Mouse (Mus musculus) neural tube, embryonic 11.5 days (tissue): Measurements from ENCODE around the gene Vwa1. TPM values are rescaled to one million over a fixed set of nuclear protein-coding genes. Genes with fewer than 3 reads are reported as not detected.
A peak's percentile ranks its signal among the peaks of the same experiment; 100 is the strongest.

Experiments used
- ATAC-seq: fragments of 200-750 bp; cut with Nextera tagmentation; 2 replicates; pipeline ENCODE4 v1.8.0; 2017; ENCODE audit warnings: moderate number of reproducible peaks, mild to moderate bottlenecking, moderate TSS enrichment, moderate library complexity; ENCODE audit not compliant: insufficient read depth, low FRiP score, low TSS enrichment
- DNase-seq: peaks from one replicate; pipeline ENCODE4 v3.0.0-alpha.2; 2015; ENCODE audit warnings: low spot score
- H3K27ac ChIP-seq: fragments of 300-500 bp; sonication (generic); 2 replicates; pipeline ENCODE4 v1.5.1; 2014; ENCODE audit warnings: low read depth, mild to moderate bottlenecking, low read length
- H3K27me3 ChIP-seq: fragments of 300-500 bp; sonication (generic); 2 replicates; pipeline ENCODE4 v1.6.1; 2014; ENCODE audit warnings: mild to moderate bottlenecking, low read length, mixed read lengths; ENCODE audit not compliant: control insufficient read depth, insufficient read depth
- H3K36me3 ChIP-seq: fragments of 300-500 bp; sonication (generic); 2 replicates; pipeline ENCODE4 v1.6.1; 2014; ENCODE audit warnings: mild to moderate bottlenecking, low read length, moderate library complexity, mixed read lengths; ENCODE audit not compliant: control insufficient read depth, insufficient read depth
- H3K4me1 ChIP-seq: fragments of 300-500 bp; sonication (generic); 2 replicates; pipeline ENCODE4 v1.6.1; 2014; ENCODE audit warnings: low read length, mixed read lengths; ENCODE audit not compliant: control insufficient read depth, insufficient read depth
- H3K4me2 ChIP-seq: fragments of 300-500 bp; sonication (generic); 2 replicates; pipeline ENCODE4 v1.6.1; 2014; ENCODE audit warnings: low read depth, mild to moderate bottlenecking, moderate library complexity
- H3K4me3 ChIP-seq: fragments of 300-500 bp; sonication (generic); 2 replicates; pipeline ENCODE4 v1.5.1; 2014; ENCODE audit warnings: low read depth, low read length
- H3K9ac ChIP-seq: fragments of 300-500 bp; sonication (generic); 2 replicates; pipeline ENCODE4 v1.6.1; 2014; ENCODE audit warnings: mild to moderate bottlenecking, low read length
- H3K9me3 ChIP-seq: fragments of 300-500 bp; sonication (generic); 2 replicates; pipeline ENCODE4 v1.6.1; 2016; ENCODE audit warnings: low read length; ENCODE audit not compliant: control insufficient read depth
- WGBS: fragments of 180-500 bp; shearing (Covaris S2); extraction: QIAGEN DNeasy Blood & Tissue Kit; methylation state at CpG from one replicate; pipeline ENCODE4 v1.1.7; 2014; 5-methylcytosine and 5-hydroxymethylcytosine counted together
- polyA plus RNA-seq: library from polyadenylated mRNA; unstranded; fragments of >200 nt; fragmentation: Nextera tagmentation; extraction: Ambion mirVana; gene quantifications from 2 replicates; pipeline ENCODE4 v1.2.1, GENCODE M21; 2014

Vwa1 gene
- polyA plus RNA-seq, 1 experiment from 2014 or later: 13.1 TPM

DNA sequence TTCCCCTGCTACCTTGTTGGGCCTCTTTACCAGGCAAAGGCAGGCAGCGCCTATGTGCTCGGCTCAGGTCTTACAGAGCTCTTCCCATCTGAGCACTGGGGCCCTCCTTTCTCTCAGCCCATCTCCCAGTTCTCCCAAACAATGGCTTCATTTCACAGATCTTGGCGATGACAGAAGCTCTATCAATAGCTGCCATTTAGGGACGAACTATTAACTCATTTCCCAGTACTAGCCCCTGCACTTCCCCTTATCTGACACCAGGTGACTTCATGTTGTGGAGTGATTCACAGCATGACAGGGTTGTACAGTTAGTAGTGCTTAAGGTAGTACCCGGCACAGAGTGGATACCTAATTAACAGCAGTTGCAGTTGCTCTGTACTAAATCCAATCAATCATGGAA lies 11.3 kb upstream of the Vwa1 start, which contains the start of gene Tmem88b:
TSS of gene Tmem88b (minus strand) at position 56 of the 400 bp plus-strand sequence.
- H3K9me3 ChIP-seq: no peaks in the 10 kb centered on the region
- peak within 1 kb of the TSS; percentile 68 for H3K4me2 ChIP-seq
- H3K27me3 ChIP-seq: no peaks in the 10 kb centered on the region
- 0 out of 2 replicates have a peak, but pooled peaks cover 2% of the 10 kb centered on the region for H3K4me1 ChIP-seq
- H3K36me3 ChIP-seq: no peaks in the 10 kb centered on the region
- no peak for DNase-seq
- peak within 1 kb of the TSS; percentile 32; the same call in 1 of the 2 replicates for H3K9ac ChIP-seq
- H3K27ac ChIP-seq: no peak within 1 kb of the TSS
- no peak for ATAC-seq
- 73% methylated on average over 5 of the region's 5 CpGs for WGBS
- peak within 1 kb of the TSS; percentile 56 for H3K4me3 ChIP-seq

DNA sequence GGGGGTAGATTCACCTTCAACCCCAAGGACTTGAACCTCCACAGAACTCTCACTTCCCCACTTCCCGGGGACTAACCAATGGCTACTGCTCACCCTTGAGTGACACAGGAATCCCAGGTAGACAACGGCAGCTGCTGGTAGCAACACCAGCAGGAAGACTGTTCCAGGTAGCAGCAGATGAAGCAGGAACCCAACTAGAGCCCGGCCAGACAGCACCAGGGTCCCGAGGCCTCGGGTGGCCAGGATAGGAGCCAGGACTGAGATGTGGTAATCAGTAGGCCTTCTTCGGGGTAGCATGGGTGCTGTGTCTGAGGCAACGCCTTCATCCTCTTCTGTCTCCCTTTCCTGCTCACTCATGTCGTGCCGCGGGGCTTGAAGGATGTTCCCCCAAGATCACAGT lies 10.7 kb upstream of the Vwa1 start:
- Histone ChIP-seq H3K27ac (no peak overlapping the region), H3K9me3 (no peaks in the 10 kb centered on the region), H3K4me2 (no peak overlapping the region), H3K4me3 (no peak overlapping the region), H3K36me3 (no peaks in the 10 kb centered on the region), H3K27me3 (no peaks in the 10 kb centered on the region), H3K9ac (peak overlapping the region; percentile 32; the same call in 1 of the 2 replicates), H3K4me1 (0 out of 2 replicates have a peak, but pooled peaks cover 2% of the 10 kb centered on the region)
- 79% methylated on average over 10 of the region's 10 CpGs for WGBS
- DNase-seq: no peak
- no peak for ATAC-seq

DNA sequence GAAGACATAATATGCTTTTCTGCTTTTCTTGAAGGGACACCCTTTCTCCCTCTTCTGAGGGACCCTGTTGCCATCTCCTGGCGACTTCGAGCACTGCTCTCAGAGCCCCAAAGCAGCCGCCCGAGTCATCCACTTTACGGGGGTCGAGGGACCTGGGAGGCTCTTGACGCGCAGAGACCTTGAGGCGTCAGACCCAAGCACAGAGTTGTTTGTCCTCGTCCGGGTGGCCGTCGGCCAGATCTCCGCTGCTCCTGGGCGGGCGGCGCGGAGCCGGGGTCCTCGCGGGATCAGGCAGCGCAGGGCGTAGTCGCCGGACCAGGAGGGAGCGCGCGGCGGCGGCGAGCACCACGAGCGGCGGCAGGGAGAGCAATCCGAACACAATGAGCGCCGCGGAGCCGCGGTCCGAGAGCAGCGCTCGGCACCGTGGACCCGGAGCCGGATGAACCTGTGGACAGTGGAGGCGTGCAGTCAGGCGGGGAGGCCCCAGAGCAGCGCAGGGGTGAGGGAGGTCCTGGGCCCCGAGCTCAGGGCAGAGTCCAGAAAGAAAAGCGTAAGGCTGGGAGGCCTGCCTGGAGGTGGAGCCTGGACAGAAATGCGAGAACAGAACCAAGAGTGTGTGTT lies 9.7 kb upstream of the Vwa1 start:
- H3K4me3 ChIP-seq: peak overlapping the region; percentile 56
- no peaks in the 10 kb centered on the region for H3K36me3 ChIP-seq
- H3K4me2 ChIP-seq: peak overlapping the region; percentile 68
- DNase-seq (peak; percentile 83), ATAC-seq (peak; percentile 81)
- no peaks in the 10 kb centered on the region for H3K27me3 ChIP-seq
- peak overlapping the region; percentile 86 for H3K9ac ChIP-seq
- H3K9me3 ChIP-seq: no peaks in the 10 kb centered on the region
- 0 out of 2 replicates have a peak, but pooled peaks cover 2% of the 10 kb centered on the region for H3K4me1 ChIP-seq
- peak overlapping the region; percentile 76 for H3K27ac ChIP-seq
- WGBS: 1% methylated on average over 51 of the region's 52 CpGs

DNA sequence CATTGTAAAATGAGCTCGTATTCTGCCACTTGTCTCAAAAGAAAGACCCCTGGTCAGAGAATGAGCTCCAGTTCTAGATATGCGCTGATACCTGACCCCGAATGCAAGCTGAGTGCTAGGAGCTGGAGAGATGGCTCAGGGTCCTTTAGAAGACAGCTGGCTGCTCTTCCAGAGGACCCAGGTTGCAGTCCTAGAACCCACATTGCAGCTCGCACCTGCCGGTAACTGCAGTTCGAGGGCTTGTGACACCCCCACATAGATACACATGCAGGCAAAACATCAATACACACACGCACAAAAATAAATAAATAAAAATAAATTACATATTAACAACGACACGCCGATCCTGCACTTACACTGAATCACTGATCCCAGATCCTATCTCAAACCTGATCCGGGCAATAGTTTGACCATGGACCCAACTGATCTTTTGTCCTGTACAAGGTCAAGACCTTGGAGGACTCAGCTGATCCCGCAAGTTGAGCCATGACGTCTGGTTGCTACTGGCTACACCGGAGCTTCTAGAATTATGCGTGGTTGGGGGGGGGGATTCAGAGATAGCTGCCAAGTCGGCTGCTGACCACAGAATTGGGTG lies 9.1 kb upstream of the Vwa1 start:
- Histone ChIP-seq H3K36me3 (no peaks in the 10 kb centered on the region), H3K27ac (no peak overlapping the region), H3K4me1 (0 out of 2 replicates have a peak, but pooled peaks cover 2% of the 10 kb centered on the region), H3K4me2 (peak overlapping the region; percentile 68), H3K9me3 (no peaks in the 10 kb centered on the region), H3K4me3 (peak overlapping the region; percentile 56), H3K27me3 (no peaks in the 10 kb centered on the region), H3K9ac (no peak overlapping the region)
- WGBS: 45% methylated on average over 16 of the region's 16 CpGs
- ATAC-seq: no peak; the same call in 1 of the 2 replicates
- DNase-seq: no peak

DNA sequence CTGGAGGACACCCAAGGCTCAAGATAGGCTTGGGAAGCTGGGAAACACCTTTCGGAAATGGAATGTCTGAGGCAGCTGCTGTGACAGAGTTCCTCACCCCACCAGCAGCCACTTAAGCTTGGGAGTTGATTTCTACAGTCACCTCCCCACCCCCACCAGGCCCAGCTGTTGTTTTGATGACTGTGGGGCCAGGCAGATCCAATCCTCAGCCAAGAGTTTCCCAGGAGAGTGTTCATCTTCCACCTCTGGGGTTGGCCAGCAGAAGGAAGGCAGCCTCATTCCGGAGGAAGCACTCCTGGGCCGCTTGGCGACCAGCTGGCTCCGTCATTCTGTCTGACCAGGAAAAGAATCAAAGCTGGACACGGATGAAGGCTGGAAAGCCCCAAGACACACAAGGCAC lies 6.4 kb upstream of the Vwa1 start:
- Histone ChIP-seq H3K4me1 (0 out of 2 replicates have a peak, but pooled peaks cover 2% of the 10 kb centered on the region), H3K36me3 (no peaks in the 10 kb centered on the region), H3K27ac (no peak overlapping the region), H3K9me3 (no peaks in the 10 kb centered on the region), H3K4me2 (no peak overlapping the region), H3K9ac (no peak overlapping the region), H3K27me3 (no peaks in the 10 kb centered on the region), H3K4me3 (no peak overlapping the region)
- DNase-seq (no peak), ATAC-seq (no peak)
- 38% methylated on average over 6 of the region's 6 CpGs for WGBS

DNA sequence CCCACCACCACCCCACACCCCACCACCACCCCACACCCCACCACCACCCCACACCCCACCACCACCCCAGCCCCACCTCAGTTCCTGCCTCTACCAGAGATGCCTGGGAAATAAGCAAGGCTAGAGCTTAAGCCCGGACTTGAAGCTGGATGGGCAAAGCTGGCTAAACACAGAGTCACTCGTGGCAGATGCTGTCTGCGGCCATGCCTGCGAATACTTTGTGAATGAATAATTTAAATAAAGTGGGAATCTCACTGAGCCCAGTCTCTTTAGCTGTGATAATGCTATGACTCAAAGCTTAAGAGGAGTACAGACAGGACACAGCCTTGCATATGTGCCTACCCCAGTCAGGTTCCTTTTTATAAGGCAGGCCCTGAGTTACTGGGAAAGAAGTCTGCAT lies 5.0 kb upstream of the Vwa1 start:
- no peak overlapping the region for H3K4me2 ChIP-seq
- H3K9ac ChIP-seq: no peak overlapping the region
- H3K4me1 ChIP-seq: 0 out of 2 replicates have a peak, but pooled peaks cover 2% of the 10 kb centered on the region
- no peak for DNase-seq
- 87% methylated on average over 4 of the region's 4 CpGs for WGBS
- no peak for ATAC-seq
- no peak overlapping the region for H3K4me3 ChIP-seq
- H3K36me3 ChIP-seq: no peaks in the 10 kb centered on the region
- no peak overlapping the region for H3K27ac ChIP-seq
- no peaks in the 10 kb centered on the region for H3K27me3 ChIP-seq
- no peaks in the 10 kb centered on the region for H3K9me3 ChIP-seq

DNA sequence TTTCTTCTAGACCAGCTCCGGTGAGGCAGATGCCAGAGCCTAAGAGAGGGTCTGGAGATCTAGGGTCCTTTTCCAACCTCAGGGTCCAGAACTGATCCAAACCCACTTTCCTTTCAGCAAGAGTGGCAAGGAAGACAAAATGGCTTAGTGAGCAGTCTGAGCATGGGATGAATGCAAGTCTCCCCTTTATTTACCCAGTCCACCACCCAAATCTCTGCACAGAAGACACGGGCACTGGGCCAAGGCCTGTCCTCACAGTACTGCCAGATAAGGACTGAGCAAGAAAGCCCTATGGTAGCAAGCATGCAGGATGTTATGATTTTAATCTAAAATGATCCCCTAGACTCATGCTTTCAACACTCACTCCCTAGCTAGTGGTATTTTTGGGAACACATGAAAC lies 3.3 kb upstream of the Vwa1 start:
- Histone ChIP-seq H3K4me1 (peaks cover 6% of the 10 kb centered on the region), H3K4me2 (no peak overlapping the region), H3K4me3 (no peak overlapping the region), H3K9me3 (no peaks in the 10 kb centered on the region), H3K27me3 (no peaks in the 10 kb centered on the region), H3K9ac (no peak overlapping the region), H3K36me3 (no peaks in the 10 kb centered on the region), H3K27ac (no peak overlapping the region)
- ATAC-seq: no peak
- WGBS: 74% methylated on average over 2 of the region's 2 CpGs
- no peak for DNase-seq

DNA sequence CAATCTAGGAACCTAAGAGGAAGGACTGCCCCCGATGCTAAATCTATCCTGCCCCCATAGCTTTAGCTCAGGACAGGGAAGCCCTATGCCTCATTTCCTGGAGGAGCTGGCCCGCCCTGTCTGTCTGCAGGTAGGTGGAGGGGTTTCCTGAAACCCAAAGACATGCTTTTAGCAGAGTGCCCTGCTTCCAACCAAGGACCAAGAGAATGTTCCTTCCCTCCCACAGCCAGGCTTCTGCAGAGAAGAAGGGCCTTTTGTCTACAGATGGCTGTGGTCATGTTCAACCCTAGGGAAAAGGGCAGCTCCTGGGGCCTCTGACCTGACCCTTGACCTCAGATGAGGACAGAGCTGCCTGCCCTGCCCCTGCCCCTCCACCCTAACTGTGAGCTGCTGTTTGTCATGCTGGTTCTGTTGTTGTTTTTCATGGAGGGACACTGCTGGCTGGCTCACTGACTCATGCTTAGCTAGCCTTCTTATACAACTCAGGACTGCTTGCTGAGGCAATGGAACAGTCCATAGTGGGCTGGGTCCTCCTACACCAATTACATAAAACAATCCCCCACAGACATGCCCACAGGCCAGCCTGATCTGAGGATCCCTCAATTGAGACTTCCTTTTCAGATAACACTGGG lies 2.3 kb upstream of the Vwa1 start:
- Histone ChIP-seq H3K27me3 (no peaks in the 10 kb centered on the region), H3K9ac (no peak overlapping the region; the same call in 1 of the 2 replicates), H3K9me3 (no peaks in the 10 kb centered on the region), H3K27ac (0 out of 2 replicates have a peak overlapping the region, but pooled peaks have one; percentile 4), H3K4me3 (no peak overlapping the region), H3K4me1 (peaks cover 6% of the 10 kb centered on the region), H3K4me2 (no peak overlapping the region), H3K36me3 (no peaks in the 10 kb centered on the region)
- 34% methylated on average over 2 of the region's 2 CpGs for WGBS
- no peak for DNase-seq
- ATAC-seq: no peak
